Mouse (Mus musculus) MEL (cell line): ENCODE data around the gene Arhgdia. TPM values are rescaled to one million over a fixed set of nuclear protein-coding genes. Genes with fewer than 3 reads are reported as not detected.
"Not testable (repeated sequence)": the region's sequence is repeated elsewhere in the genome, so short reads cannot be mapped to it uniquely, and the experiment has no call there.

Source experiments
- DNase-seq: peaks from one replicate; pipeline ENCODE4 v3.0.0; 2011; ENCODE audit warnings: low read depth, low spot score
- H3K27ac ChIP-seq: 2 replicates; pipeline ENCODE4 v1.5.1; 2012; ENCODE audit warnings: low read depth, mild to moderate bottlenecking, control low read depth, low read length, moderate library complexity; ENCODE audit not compliant: control insufficient read depth
- H3K27me3 ChIP-seq, 2 experiments: fragments of 150-350 bp in 1 of 2; sonication (generic) in 1 of 2; 2 replicates each; pipeline ENCODE4 v1.6.1; 2012; ENCODE audit warnings: low read length in 2 of 2, mild to moderate bottlenecking in 2 of 2, improper control_type of control experiment in 1 of 2, moderate library complexity in 1 of 2; ENCODE audit not compliant: insufficient read depth in 2 of 2, control insufficient read depth in 1 of 2
- H3K36me3 ChIP-seq, 2 experiments: 2 replicates each; pipeline ENCODE4 v1.6.1; 2012 to 2014; ENCODE audit warnings: low read length in 2 of 2, improper control_type of control experiment in 1 of 2, inconsistent platforms in 1 of 2, mild to moderate bottlenecking in 1 of 2; ENCODE audit not compliant: insufficient read depth in 2 of 2, control insufficient read depth in 1 of 2
- H3K4me1 ChIP-seq, 2 experiments: fragments of 150-350 bp in 1 of 2; sonication (generic) in 1 of 2; 2 replicates each; pipeline ENCODE4 v1.6.1; 2012; ENCODE audit warnings: low read length in 2 of 2, improper control_type of control experiment in 1 of 2, mild to moderate bottlenecking in 1 of 2; ENCODE audit not compliant: insufficient read depth in 2 of 2, control insufficient read depth in 1 of 2
- H3K4me3 ChIP-seq, 2 experiments: fragments of 150-350 bp in 1 of 2; sonication (generic) in 1 of 2; 2 replicates each; pipeline ENCODE4 v1.5.1; 2012; ENCODE audit warnings: low read depth in 2 of 2, low read length in 2 of 2, mild to moderate bottlenecking in 2 of 2, moderate library complexity in 2 of 2, control low read depth in 1 of 2, improper control_type of control experiment in 1 of 2; ENCODE audit not compliant: control insufficient read depth in 1 of 2, insufficient read depth in 1 of 2
- H3K79me2 ChIP-seq: 2 replicates; pipeline ENCODE4 v1.6.1; 2012; ENCODE audit warnings: mild to moderate bottlenecking, low read length, moderate library complexity; ENCODE audit not compliant: control insufficient read depth, poor library complexity, insufficient read depth
- H3K9ac ChIP-seq: 2 replicates; pipeline ENCODE4 v1.6.1; 2012; ENCODE audit warnings: low read depth, mild to moderate bottlenecking, control low read depth, low read length, moderate library complexity; ENCODE audit not compliant: control insufficient read depth, poor library complexity, severe bottlenecking
- H3K9me3 ChIP-seq: fragments of 150-350 bp; sonication (generic); replicated peaks from 2 replicates; pipeline ENCODE4 v1.6.1; 2012; ENCODE audit warnings: mild to moderate bottlenecking, low read length, improper control_type of control experiment, moderate library complexity; ENCODE audit not compliant: insufficient read depth
- BHLHE40 ChIP-seq: IDR thresholded peaks from 2 replicates; pipeline ENCODE4 v1.6.1; 2012; ENCODE audit warnings: low read depth, mild to moderate bottlenecking, inconsistent platforms, low read length, improper control_type of control experiment, borderline replicate concordance
- CHD1 ChIP-seq: IDR thresholded peaks from 2 replicates; pipeline ENCODE4 v1.6.1; 2012; ENCODE audit warnings: low read depth, mild to moderate bottlenecking, inconsistent platforms, low read length, improper control_type of control experiment
- CTCF ChIP-seq, 3 experiments: IDR thresholded peaks in 2 of 3; conservative IDR thresholded peaks in 1 of 3; 2 replicates each; pipeline ENCODE4 v1.5.1; 2011 to 2012; ENCODE audit warnings: low read length in 3 of 3, low read depth in 2 of 3, mild to moderate bottlenecking in 2 of 3, improper control_type of control experiment in 1 of 3, inconsistent platforms in 1 of 3, mixed read lengths in 1 of 3, moderate library complexity in 1 of 3; ENCODE audit not compliant: control insufficient read depth in 1 of 3, insufficient read depth in 1 of 3, poor library complexity in 1 of 3, severe bottlenecking in 1 of 3
- ELF1 ChIP-seq: IDR thresholded peaks from 2 replicates; pipeline ENCODE4 v1.6.1; 2014; ENCODE audit warnings: low read depth, mild to moderate bottlenecking, inconsistent platforms, low read length, improper control_type of control experiment, moderate library complexity
- EP300 ChIP-seq, 2 experiments: IDR thresholded peaks; 2 replicates each; pipeline ENCODE4 v1.6.1; 2011; ENCODE audit warnings: improper control_type of control experiment in 2 of 2, low read length in 2 of 2, low read depth in 1 of 2, mild to moderate bottlenecking in 1 of 2
- GABPA ChIP-seq: IDR thresholded peaks from 2 replicates; pipeline ENCODE4 v1.6.1; 2012; ENCODE audit warnings: low read depth, mild to moderate bottlenecking, inconsistent platforms, low read length, improper control_type of control experiment, moderate library complexity
- GATA1 ChIP-seq: IDR thresholded peaks from 2 replicates; pipeline ENCODE4 v1.6.1; 2011; ENCODE audit warnings: low read depth, low read length, improper control_type of control experiment
- KAT2A ChIP-seq: conservative IDR thresholded peaks from 2 replicates; pipeline ENCODE4 v1.6.1; 2012; ENCODE audit warnings: low read depth, low read length, improper control_type of control experiment, inconsistent platforms
- MAFK ChIP-seq: IDR thresholded peaks from 2 replicates; pipeline ENCODE4 v1.6.1; 2011; ENCODE audit warnings: low read depth, mild to moderate bottlenecking, low read length, improper control_type of control experiment, borderline replicate concordance
- MEF2A ChIP-seq: IDR thresholded peaks from 2 replicates; pipeline ENCODE4 v1.6.1; 2014; ENCODE audit warnings: low read depth, mild to moderate bottlenecking, inconsistent platforms, low read length, improper control_type of control experiment; ENCODE audit not compliant: poor library complexity, insufficient replicate concordance, severe bottlenecking; ENCODE audit errors: extremely low read depth
- MYB ChIP-seq: IDR thresholded peaks from 2 replicates; pipeline ENCODE4 v1.6.1; 2011; ENCODE audit warnings: mild to moderate bottlenecking, low read depth, low read length, improper control_type of control experiment
- MYC ChIP-seq: IDR thresholded peaks from 2 replicates; pipeline ENCODE4 v1.6.1; 2011; ENCODE audit warnings: low read depth, mild to moderate bottlenecking, low read length, improper control_type of control experiment, moderate library complexity
- NELFE ChIP-seq: IDR thresholded peaks from 2 replicates; pipeline ENCODE4 v1.6.1; 2011; ENCODE audit warnings: low read depth, low read length, improper control_type of control experiment
- NRF1 ChIP-seq: IDR thresholded peaks from 2 replicates; pipeline ENCODE4 v1.6.1; 2014; ENCODE audit warnings: low read depth, mild to moderate bottlenecking, inconsistent platforms, low read length, improper control_type of control experiment, moderate library complexity; ENCODE audit not compliant: poor library complexity, insufficient read depth, severe bottlenecking
- POLR2A ChIP-seq, 2 experiments: IDR thresholded peaks; 2 replicates each; pipeline ENCODE4 v1.6.1; 2011 to 2012; ENCODE audit warnings: low read length in 2 of 2, mild to moderate bottlenecking in 2 of 2, control low read depth in 1 of 2, improper control_type of control experiment in 1 of 2, low read depth in 1 of 2, moderate library complexity in 1 of 2; ENCODE audit not compliant: control insufficient read depth in 1 of 2, insufficient read depth in 1 of 2, poor library complexity in 1 of 2
- POLR2AphosphoS2 ChIP-seq: IDR thresholded peaks from 2 replicates; pipeline ENCODE4 v1.6.1; 2011; ENCODE audit warnings: low read length, improper control_type of control experiment
- RAD21 ChIP-seq: IDR thresholded peaks from 2 replicates; pipeline ENCODE4 v1.6.1; 2011; ENCODE audit warnings: mild to moderate bottlenecking, low read depth, low read length, improper control_type of control experiment
- RCOR1 ChIP-seq: IDR thresholded peaks from 2 replicates; pipeline ENCODE4 v1.6.1; 2012; ENCODE audit warnings: low read depth, mild to moderate bottlenecking, inconsistent platforms, low read length, improper control_type of control experiment
- SMC3 ChIP-seq: IDR thresholded peaks from 2 replicates; pipeline ENCODE4 v1.6.1; 2011; ENCODE audit warnings: low read depth, low read length, improper control_type of control experiment
- TBP ChIP-seq: IDR thresholded peaks from 2 replicates; pipeline ENCODE4 v1.8.0; 2011; ENCODE audit warnings: low read depth, low read length, improper control_type of control experiment
- USF1 ChIP-seq: IDR thresholded peaks from 2 replicates; pipeline ENCODE4 v1.6.1; 2014; ENCODE audit warnings: low read depth, mild to moderate bottlenecking, inconsistent platforms, low read length, improper control_type of control experiment, moderate library complexity
- USF2 ChIP-seq, 2 experiments: IDR thresholded peaks; 2 replicates each; pipeline ENCODE4 v1.6.1; 2011 to 2012; ENCODE audit warnings: improper control_type of control experiment in 2 of 2, low read length in 2 of 2, borderline replicate concordance in 1 of 2, inconsistent platforms in 1 of 2, low read depth in 1 of 2, mild to moderate bottlenecking in 1 of 2; ENCODE audit not compliant: insufficient read depth in 1 of 2
- ZC3H11A ChIP-seq: IDR thresholded peaks from 2 replicates; pipeline ENCODE4 v1.6.1; 2012; ENCODE audit warnings: low read depth, mild to moderate bottlenecking, inconsistent platforms, low read length, improper control_type of control experiment
- ZKSCAN1 ChIP-seq: IDR thresholded peaks from 2 replicates; pipeline ENCODE4 v1.6.1; 2012; ENCODE audit warnings: low read depth, mild to moderate bottlenecking, inconsistent platforms, low read length, improper control_type of control experiment, moderate library complexity
- ZNF384 ChIP-seq: IDR thresholded peaks from 2 replicates; pipeline ENCODE4 v1.6.1; 2012; ENCODE audit warnings: low read depth, mild to moderate bottlenecking, inconsistent platforms, low read length, improper control_type of control experiment
- polyA plus RNA-seq, 2 experiments: library from polyadenylated mRNA; stranded (reverse) in 1 of 2; unstranded in 1 of 2; fragments of >175 nt in 1 of 2; fragments of >200 nt in 1 of 2; gene quantifications; 2 replicates each; pipeline versions ENCODE4 v1.2.1 to v1.2.4; 2012; ENCODE audit warnings: low replicate concordance in 2 of 2, low read depth in 1 of 2; ENCODE audit not compliant: insufficient read length in 2 of 2, insufficient read depth in 1 of 2, missing spikeins in 1 of 2
- total RNA-seq: library from RNA; depleted of rRNA; stranded (reverse); fragments of 300-350 nt; gene quantifications from 2 replicates; pipeline ENCODE4 v1.2.3, GENCODE M21; 2012

The Arhgdia gene
- total and polyA plus RNA-seq, 3 experiments, result 364 to 821 (median 601) TPM

GRCm38 (mm10) chr11:120582982-120583293 lies 1.5 kb upstream of the Arhgdia start:
- Histone ChIP-seq H3K36me3 (peaks cover 10 to 15% of the 10 kb centered on the region in 2 experiments), H3K79me2 (peaks cover 35% of the 10 kb centered on the region), H3K4me1 (peaks cover 5 to 18% of the 10 kb centered on the region in 2 experiments)
- DNase-seq, H3K4me3 ChIP-seq, H3K9ac ChIP-seq, H3K27me3 ChIP-seq, H3K27ac ChIP-seq, H3K9me3 ChIP-seq: not testable (repeated sequence)

GRCm38 (mm10) chr11:120582268-120582981 lies 1.0 kb upstream of the Arhgdia start:
- H3K4me1 ChIP-seq, result peaks cover 5 to 18% of the 10 kb centered on the region in 2 experiments
- peaks cover 7 to 12% of the 10 kb centered on the region in 2 experiments; a peak in 3 of 4 replicates for H3K36me3 ChIP-seq
- no peaks in the 10 kb centered on the region for H3K9me3 ChIP-seq
- peak overlapping the region; percentile 63 to 76 for H3K4me3 ChIP-seq
- H3K9ac ChIP-seq, result peak overlapping the region; percentile 84
- H3K27me3 ChIP-seq, result no peaks in the 10 kb centered on the region
- TF ChIP-seq ZC3H11A (peak; percentile 40), NRF1 (no peak; the same call in 1 of the 2 replicates), MEF2A (no peak), POLR2AphosphoS2 (no peak; the same call in 1 of the 2 replicates), CHD1 (0 out of 2 replicates have a peak, but pooled peaks have one; percentile 37), POLR2A (IDR thresholded peaks at IDR 0.05; ENCODE audit: control insufficient read depth in 1 of 2, insufficient read depth in 1 of 2, low read depth in 1 of 2, low read length in 2 of 2, poor library complexity in 1 of 2) (no peak; a peak in 1 of 4 replicates), RAD21 (peak; percentile 67), CTCF (IDR thresholded peaks at IDR 0.05 in 2 of 3, conservative IDR thresholded peaks at IDR 0.05 in 1 of 3; ENCODE audit: control insufficient read depth in 1 of 3, insufficient read depth in 1 of 3, low read depth in 2 of 3, low read length in 3 of 3, poor library complexity in 1 of 3, severe bottlenecking in 1 of 3) (peak; percentile 18 to 85 (median 75); a peak in 5 of 6 replicates), USF1 (peak; percentile 63), SMC3 (peak; percentile 63), USF2 (IDR thresholded peaks at IDR 0.05; ENCODE audit: borderline replicate concordance in 1 of 2, insufficient read depth in 1 of 2, low read depth in 1 of 2, low read length in 2 of 2) (no peak), MYC (peak; percentile 63; the same call in 1 of the 2 replicates), MYB (no peak)
- DNase-seq, result peak; percentile 84
- peaks cover 35% of the 10 kb centered on the region for H3K79me2 ChIP-seq
- peak overlapping the region; percentile 73 for H3K27ac ChIP-seq

- Histone ChIP-seq H3K36me3 (peaks cover 4 to 12% of the 10 kb centered on the region in 2 experiments; a peak in 3 of 4 replicates), H3K4me1 (peaks cover 5 to 18% of the 10 kb centered on the region in 2 experiments), H3K4me3 (peak overlapping the region; percentile 76 to 94), H3K79me2 (peaks cover 35% of the 10 kb centered on the region), H3K27me3 (no peaks in the 10 kb centered on the region), H3K9me3 (no peaks in the 10 kb centered on the region), H3K9ac (peak overlapping the region; percentile 84), H3K27ac (peak overlapping the region; percentile 67)
- DNase-seq, result peak; percentile 65
- TF ChIP-seq RCOR1, result no peak
- no peak for TF ChIP-seq ZKSCAN1
- no peak for TF ChIP-seq BHLHE40
- TF ChIP-seq POLR2A (IDR thresholded peaks at IDR 0.05; ENCODE audit: control insufficient read depth in 1 of 2, insufficient read depth in 1 of 2, low read depth in 1 of 2, low read length in 2 of 2, poor library complexity in 1 of 2), result peak in 1 of 2 experiments; percentile 48; a peak in 1 of 4 replicates
- TF ChIP-seq GATA1, result no peak
- no peak for TF ChIP-seq MAFK
- no peak for TF ChIP-seq KAT2A
- no peak for TF ChIP-seq ZNF384
- 0 out of 2 replicates have a peak, but pooled peaks have one; percentile 29 for TF ChIP-seq TBP
- TF ChIP-seq NELFE, result no peak
- no peak for TF ChIP-seq EP300 (IDR thresholded peaks at IDR 0.05; ENCODE audit: low read depth in 1 of 2, low read length in 2 of 2)
- TF ChIP-seq ELF1, result no peak
- TF ChIP-seq GABPA, result no peak
Observed at GRCm38 (mm10) chr11:120580871-120581331, 523 bp downstream of the Arhgdia start.
